Mouse (Mus musculus) G1E (cell line): ENCODE measurements around the gene Whrn.

ENCODE experiments used
- CTCF ChIP-seq: IDR thresholded peaks from 2 replicates; pipeline ENCODE4 v1.5.1; 2012; ENCODE audit warnings: low read depth, low read length, inconsistent platforms, mixed read lengths
- POLR2AphosphoS5 ChIP-seq: IDR thresholded peaks from 2 replicates; pipeline ENCODE4 v1.6.1; 2012; ENCODE audit warnings: low read depth, low read length, inconsistent platforms; ENCODE audit not compliant: insufficient replicate concordance

DNA sequence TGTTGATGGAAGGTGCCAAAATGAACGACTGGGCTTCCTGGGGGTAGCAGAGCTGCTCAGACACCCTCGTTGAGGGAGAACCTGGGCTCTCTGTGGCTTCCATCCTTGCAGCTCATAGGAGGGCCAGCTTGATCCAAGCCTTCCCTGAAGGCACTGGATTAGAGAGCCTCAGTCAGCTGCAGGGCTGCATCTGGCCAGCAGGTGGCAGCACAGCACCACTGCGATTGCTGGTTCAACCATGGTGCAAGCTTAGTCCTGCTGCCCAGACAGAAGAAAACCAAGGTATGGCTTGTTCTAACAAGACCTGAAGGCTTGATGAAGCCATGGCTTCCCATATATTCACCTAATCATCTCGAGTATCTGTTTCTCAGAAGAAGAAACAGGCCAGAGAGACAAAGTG is 127.2 kb downstream of the Whrn start:
- TF ChIP-seq CTCF (peak; percentile 33; the same call in 1 of the 2 replicates), POLR2AphosphoS5 (no peak)
